Mouse (Mus musculus) olfactory bulb, adult 2 months (tissue): ENCODE results near the gene Pigu.

Experiments used
- CTCF ChIP-seq: fragments of 200-500 bp; IDR thresholded peaks from 2 replicates; pipeline ENCODE4 v1.5.1; 2012; ENCODE audit warnings: low read depth, mild to moderate bottlenecking, low read length, moderate library complexity; ENCODE audit not compliant: insufficient read depth
- POLR2A ChIP-seq: fragments of 200-500 bp; IDR thresholded peaks from 2 replicates; pipeline ENCODE4 v1.6.1; 2012; ENCODE audit warnings: mild to moderate bottlenecking, low read depth, low read length, moderate library complexity; ENCODE audit not compliant: insufficient read depth

- TF ChIP-seq CTCF (no peak), POLR2A (no peak)
Measured at GRCm38 (mm10) chr2:155386534-155386899, 29.3 kb upstream of the Pigu start.
